Mouse (Mus musculus) lung, postnatal 0 days (tissue): ENCODE measurements around the gene Mapkapk5. TPM values are rescaled to one million over a fixed set of nuclear protein-coding genes. Genes with fewer than 3 reads are reported as not detected.

Source experiments
- ATAC-seq: fragments of 200-750 bp; cut with Nextera tagmentation; 2 replicates; pipeline ENCODE4 v1.8.0; 2017; ENCODE audit warnings: moderate library complexity
- DNase-seq: peaks from one replicate; pipeline ENCODE4 v3.0.0-alpha.2; 2016; ENCODE audit warnings: low spot score
- H3K27ac ChIP-seq: fragments of 300-500 bp; sonication (generic); 2 replicates; pipeline ENCODE4 v1.5.1; 2014; ENCODE audit warnings: antibody characterized with exemption, mild to moderate bottlenecking, low read length, mixed read lengths
- H3K27me3 ChIP-seq: fragments of 300-500 bp; sonication (generic); replicated peaks from 2 replicates; pipeline ENCODE4 v1.6.1; 2014; ENCODE audit warnings: low read length, mixed read lengths; ENCODE audit not compliant: insufficient read depth
- H3K36me3 ChIP-seq: fragments of 300-500 bp; sonication (generic); 2 replicates; pipeline ENCODE4 v1.6.1; 2014; ENCODE audit warnings: low read length, mixed read lengths; ENCODE audit not compliant: insufficient read depth
- H3K4me1 ChIP-seq: fragments of 300-500 bp; sonication (generic); 2 replicates; pipeline ENCODE4 v1.6.1; 2014; ENCODE audit warnings: antibody characterized with exemption, low read depth, low read length, mixed read lengths; ENCODE audit not compliant: insufficient read depth
- H3K4me2 ChIP-seq: fragments of 300-500 bp; sonication (generic); replicated peaks from 2 replicates; pipeline ENCODE4 v1.6.1; 2014; ENCODE audit warnings: low read depth, mild to moderate bottlenecking, low read length, moderate library complexity, mixed read lengths
- H3K4me3 ChIP-seq: fragments of 300-500 bp; sonication (generic); 2 replicates; pipeline ENCODE4 v1.5.1; 2014; ENCODE audit warnings: low read depth, low read length
- H3K9ac ChIP-seq: fragments of 300-500 bp; sonication (generic); replicated peaks from 2 replicates; pipeline ENCODE4 v1.6.1; 2014; ENCODE audit warnings: low read depth, mild to moderate bottlenecking
- H3K9me3 ChIP-seq: fragments of 300-500 bp; sonication (generic); 2 replicates; pipeline ENCODE4 v1.6.1; 2016; ENCODE audit warnings: low read length, mixed read lengths
- CTCF ChIP-seq: IDR thresholded peaks from 2 replicates; pipeline ENCODE4 v1.5.1; 2016; ENCODE audit warnings: antibody characterized with exemption, mild to moderate bottlenecking
- EP300 ChIP-seq: IDR thresholded peaks from 2 replicates; pipeline ENCODE4 v1.6.1; 2016; ENCODE audit warnings: antibody characterized with exemption, mild to moderate bottlenecking, control low read depth
- WGBS: fragments of 180-500 bp; shearing (Covaris S2); extraction: QIAGEN DNeasy Blood & Tissue Kit; methylation state at CpG from one replicate; pipeline ENCODE4 v1.1.7; 2014; 5-methylcytosine and 5-hydroxymethylcytosine counted together
- polyA plus RNA-seq: library from polyadenylated mRNA; unstranded; fragments of >200 nt; fragmentation: Nextera tagmentation; extraction: Ambion mirVana; gene quantifications from 2 replicates; pipeline ENCODE4 v1.2.1, GENCODE M21; 2015

The Mapkapk5 gene
- polyA plus RNA-seq, 1 experiment from 2014 or later = 42.1 TPM

GRCm38 (mm10) chr5:121591417-121592063 lies 45.8 kb upstream of the Mapkapk5 start:
- DNase-seq = peak; percentile 53
- WGBS = 41% methylated on average over 11 of the region's 11 CpGs
- no peaks in the 10 kb centered on the region for H3K9me3 ChIP-seq
- H3K9ac ChIP-seq = peak overlapping the region; percentile 34; the same call in 1 of the 2 replicates
- no peaks in the 10 kb centered on the region for H3K36me3 ChIP-seq
- H3K4me2 ChIP-seq = peak overlapping the region; percentile 85
- H3K27ac ChIP-seq = peak overlapping the region; percentile 34
- no peaks in the 10 kb centered on the region for H3K27me3 ChIP-seq
- H3K4me1 ChIP-seq = peaks cover 19% of the 10 kb centered on the region; the same call in 1 of the 2 replicates
- peak; percentile 34; the same call in 1 of the 2 replicates for TF ChIP-seq EP300
- TF ChIP-seq CTCF = no peak
- H3K4me3 ChIP-seq = peak overlapping the region; percentile 74; the same call in 1 of the 2 replicates
- no peak for ATAC-seq

- H3K9me3 ChIP-seq = no peaks in the 10 kb centered on the region
- peaks cover 28% of the 10 kb centered on the region; the same call in 1 of the 2 replicates for H3K4me1 ChIP-seq
- no peak overlapping the region for H3K4me3 ChIP-seq
- no peak for DNase-seq
- WGBS = 82% methylated on average over 6 of the region's 6 CpGs
- no peak overlapping the region for H3K27ac ChIP-seq
- no peaks in the 10 kb centered on the region for H3K36me3 ChIP-seq
- no peak for TF ChIP-seq EP300
- H3K4me2 ChIP-seq = no peak overlapping the region
- no peak for ATAC-seq
- no peaks in the 10 kb centered on the region for H3K27me3 ChIP-seq
- no peak overlapping the region for H3K9ac ChIP-seq
Measured at GRCm38 (mm10) chr5:121589928-121590327, 44.2 kb upstream of the Mapkapk5 start.

GRCm38 (mm10) chr5:121586400-121587039 lies 40.8 kb upstream of the Mapkapk5 start:
- Histone ChIP-seq H3K4me3 (no peak overlapping the region), H3K9me3 (no peaks in the 10 kb centered on the region), H3K36me3 (no peaks in the 10 kb centered on the region), H3K4me2 (0 out of 2 replicates have a peak overlapping the region, but pooled peaks have one; percentile 3), H3K9ac (no peak overlapping the region), H3K27ac (peak overlapping the region; percentile 78), H3K27me3 (no peaks in the 10 kb centered on the region), H3K4me1 (peaks cover 27% of the 10 kb centered on the region; the same call in 1 of the 2 replicates)
- ATAC-seq (peak; percentile 74), DNase-seq (peak; percentile 95)
- 20% methylated on average over 6 of the region's 6 CpGs for WGBS
- no peak for TF ChIP-seq CTCF
- peak; percentile 99 for TF ChIP-seq EP300

GRCm38 (mm10) chr5:121585699-121586098 lies 40.0 kb upstream of the Mapkapk5 start:
- H3K4me1 ChIP-seq = peaks cover 27% of the 10 kb centered on the region; the same call in 1 of the 2 replicates
- no peak overlapping the region for H3K9ac ChIP-seq
- H3K4me3 ChIP-seq = no peak overlapping the region
- DNase-seq = no peak
- no peak for ATAC-seq
- H3K27me3 ChIP-seq = no peaks in the 10 kb centered on the region
- no peaks in the 10 kb centered on the region for H3K9me3 ChIP-seq
- H3K4me2 ChIP-seq = no peak overlapping the region
- no peaks in the 10 kb centered on the region for H3K36me3 ChIP-seq
- H3K27ac ChIP-seq = peak overlapping the region; percentile 78; the same call in 1 of the 2 replicates
- TF ChIP-seq CTCF (no peak), EP300 (no peak)
- WGBS = 85% methylated on average over 5 of the region's 5 CpGs

- TF ChIP-seq CTCF = no peak
- no peak for TF ChIP-seq EP300
- no peaks in the 10 kb centered on the region for H3K9me3 ChIP-seq
- DNase-seq (no peak), ATAC-seq (no peak)
- no peak overlapping the region for H3K4me2 ChIP-seq
- no peak overlapping the region for H3K9ac ChIP-seq
- H3K4me1 ChIP-seq = peaks cover 27% of the 10 kb centered on the region; the same call in 1 of the 2 replicates
- no peak overlapping the region for H3K4me3 ChIP-seq
- no peaks in the 10 kb centered on the region for H3K27me3 ChIP-seq
- peaks cover 5% of the 10 kb centered on the region; the same call in 1 of the 2 replicates for H3K36me3 ChIP-seq
- WGBS = 89% methylated on average over 10 of the region's 10 CpGs
- H3K27ac ChIP-seq = peak overlapping the region; percentile 83; the same call in 1 of the 2 replicates
Measured at GRCm38 (mm10) chr5:121585005-121585404, 39.3 kb upstream of the Mapkapk5 start.

GRCm38 (mm10) chr5:121583765-121584501 lies 38.2 kb upstream of the Mapkapk5 start:
- peak; percentile 92 for ATAC-seq
- whole genome bisulfite sequencing = 34% methylated on average over 12 of the region's 12 CpGs
- no peaks in the 10 kb centered on the region for H3K9me3 ChIP-seq
- H3K4me1 ChIP-seq = peaks cover 27% of the 10 kb centered on the region; the same call in 1 of the 2 replicates
- peak overlapping the region; percentile 83 for H3K27ac ChIP-seq
- no peak overlapping the region for H3K9ac ChIP-seq
- no peaks in the 10 kb centered on the region for H3K27me3 ChIP-seq
- peak; percentile 96 for DNase-seq
- H3K4me2 ChIP-seq = peak overlapping the region; percentile 34
- peak; percentile 93 for TF ChIP-seq CTCF
- TF ChIP-seq EP300 = peak; percentile 89
- H3K4me3 ChIP-seq = no peak overlapping the region
- H3K36me3 ChIP-seq = peaks cover 14% of the 10 kb centered on the region
